Mouse (Mus musculus) heart, embryonic 10.5 days (tissue): ENCODE results near the gene Galr3. TPM values are rescaled to one million over a fixed set of nuclear protein-coding genes. Genes with fewer than 3 reads are reported as not detected.
A peak's percentile ranks its signal among the peaks of the same experiment; 100 is the strongest.

Experiments
- DNase-seq: peaks from one replicate; pipeline ENCODE4 v3.0.0-alpha.2; 2017; ENCODE audit warnings: low spot score
- H3K27ac ChIP-seq: fragments of 300-500 bp; sonication (generic); 2 replicates; pipeline ENCODE4 v1.5.1; 2016; ENCODE audit warnings: mild to moderate bottlenecking
- H3K27me3 ChIP-seq: fragments of 300-500 bp; sonication (generic); 2 replicates; pipeline ENCODE4 v1.6.1; 2016; ENCODE audit warnings: mild to moderate bottlenecking; ENCODE audit not compliant: poor library complexity, insufficient read depth, severe bottlenecking
- H3K36me3 ChIP-seq: fragments of 300-500 bp; sonication (generic); 2 replicates; pipeline ENCODE4 v1.6.1; 2016; ENCODE audit warnings: mild to moderate bottlenecking, moderate library complexity
- H3K4me1 ChIP-seq: fragments of 300-500 bp; sonication (generic); 2 replicates; pipeline ENCODE4 v1.6.1; 2016; ENCODE audit warnings: mild to moderate bottlenecking
- H3K4me3 ChIP-seq: fragments of 300-500 bp; sonication (generic); 2 replicates; pipeline ENCODE4 v1.5.1; 2016; ENCODE audit warnings: mild to moderate bottlenecking, moderate library complexity
- H3K9me3 ChIP-seq: fragments of 300-500 bp; sonication (generic); 2 replicates; pipeline ENCODE4 v1.6.1; 2016; ENCODE audit warnings: mild to moderate bottlenecking, moderate library complexity
- WGBS: fragments of 180-500 bp; shearing (Covaris S2); methylation state at CpG from one replicate; pipeline ENCODE4 v1.1.7; 2016; 5-methylcytosine and 5-hydroxymethylcytosine counted together
- polyA plus RNA-seq: library from polyadenylated mRNA; unstranded; fragments of >200 nt; fragmentation: Nextera tagmentation; extraction: Ambion mirVana; gene quantifications from 2 replicates; pipeline ENCODE4 v1.2.1, GENCODE M21; 2016

Gene Galr3
- polyA plus RNA-seq, 1 experiment from 2014 or later: 0.26 TPM

GRCm38 (mm10) chr15:79050160-79050845, 8.6 kb downstream of the Galr3 start:
- H3K9me3 ChIP-seq: no peaks in the 10 kb centered on the region
- peaks cover 18% of the 10 kb centered on the region; the same call in 1 of the 2 replicates for H3K27me3 ChIP-seq
- 0 out of 2 replicates have a peak overlapping the region, but pooled peaks have one; percentile 8 for H3K27ac ChIP-seq
- 54% methylated on average over 9 of the region's 9 CpGs for WGBS
- no peak for DNase-seq
- H3K36me3 ChIP-seq: peaks cover 32% of the 10 kb centered on the region
- H3K4me1 ChIP-seq: peaks cover 24% of the 10 kb centered on the region
- no peak overlapping the region for H3K4me3 ChIP-seq

- peaks cover 38% of the 10 kb centered on the region for H3K36me3 ChIP-seq
- WGBS: 75% methylated on average over 2 of the region's 2 CpGs
- H3K4me1 ChIP-seq: peaks cover 24% of the 10 kb centered on the region
- no peak overlapping the region for H3K27ac ChIP-seq
- no peak for DNase-seq
- H3K27me3 ChIP-seq: peaks cover 13% of the 10 kb centered on the region; the same call in 1 of the 2 replicates
- no peaks in the 10 kb centered on the region for H3K9me3 ChIP-seq
- H3K4me3 ChIP-seq: no peak overlapping the region
These were observed 9.3 kb downstream of the Galr3 start for GRCm38 (mm10) chr15:79050964-79051363.

- Histone ChIP-seq H3K4me3 (no peak overlapping the region), H3K27ac (no peak overlapping the region), H3K4me1 (peaks cover 24% of the 10 kb centered on the region), H3K27me3 (peaks cover 13% of the 10 kb centered on the region; the same call in 1 of the 2 replicates), H3K36me3 (peaks cover 46% of the 10 kb centered on the region), H3K9me3 (no peaks in the 10 kb centered on the region)
- no peak for DNase-seq
- 71% methylated on average over 13 of the region's 13 CpGs for WGBS
These were observed 10.0 kb downstream of the Galr3 start for GRCm38 (mm10) chr15:79051461-79052360.

GRCm38 (mm10) chr15:79052366-79052765, 10.7 kb downstream of the Galr3 start:
- peaks cover 52% of the 10 kb centered on the region for H3K36me3 ChIP-seq
- 90% methylated on average over 2 of the region's 2 CpGs for WGBS

GRCm38 (mm10) chr15:79056601-79057000, 14.9 kb downstream of the Galr3 start:
- 88% methylated on average over 7 of the region's 7 CpGs for WGBS
- Histone ChIP-seq H3K27me3 (no peaks in the 10 kb centered on the region), H3K27ac (no peak overlapping the region), H3K36me3 (peaks cover 89% of the 10 kb centered on the region), H3K4me1 (peaks cover 28% of the 10 kb centered on the region), H3K4me3 (no peak overlapping the region), H3K9me3 (no peaks in the 10 kb centered on the region)
- DNase-seq: no peak

More at GRCm38 (mm10) chr15:79052366-79052765, 10.7 kb downstream of the Galr3 start:
- H3K4me3 ChIP-seq: no peak overlapping the region
- H3K27me3 ChIP-seq: peaks cover 6% of the 10 kb centered on the region; the same call in 1 of the 2 replicates
- no peaks in the 10 kb centered on the region for H3K9me3 ChIP-seq
- H3K27ac ChIP-seq: no peak overlapping the region
- DNase-seq: no peak
- peaks cover 24% of the 10 kb centered on the region for H3K4me1 ChIP-seq

GRCm38 (mm10) chr15:79057850-79058249, 16.2 kb downstream of the Galr3 start:
- peaks cover 82% of the 10 kb centered on the region for H3K36me3 ChIP-seq
- WGBS: 66% methylated on average over 6 of the region's 6 CpGs

GRCm38 (mm10) chr15:79060887-79061565, 19.3 kb downstream of the Galr3 start:
- Histone ChIP-seq H3K9me3 (no peaks in the 10 kb centered on the region), H3K27ac (no peak overlapping the region), H3K4me3 (0 out of 2 replicates have a peak overlapping the region, but pooled peaks have one; percentile 95), H3K27me3 (no peaks in the 10 kb centered on the region), H3K4me1 (peaks cover 41% of the 10 kb centered on the region), H3K36me3 (peaks cover 50% of the 10 kb centered on the region)
- DNase-seq: no peak
- 79% methylated on average over 14 of the region's 14 CpGs for WGBS

More at GRCm38 (mm10) chr15:79057850-79058249, 16.2 kb downstream of the Galr3 start:
- Histone ChIP-seq H3K4me3 (no peak overlapping the region), H3K27ac (no peak overlapping the region), H3K27me3 (no peaks in the 10 kb centered on the region), H3K4me1 (peaks cover 30% of the 10 kb centered on the region; the same call in 1 of the 2 replicates), H3K9me3 (no peaks in the 10 kb centered on the region)
- no peak for DNase-seq

GRCm38 (mm10) chr15:79062376-79063159, 20.9 kb downstream of the Galr3 start, which contains the start of gene Ankrd54:
Ankrd54 (minus strand) TSS chr15:79062893.
- Histone ChIP-seq H3K4me3 (peak within 1 kb of the TSS; percentile 95), H3K27me3 (no peaks in the 10 kb centered on the region), H3K27ac (peak within 1 kb of the TSS; percentile 92), H3K4me1 (peaks cover 54% of the 10 kb centered on the region), H3K36me3 (peaks cover 35% of the 10 kb centered on the region), H3K9me3 (no peaks in the 10 kb centered on the region)
- WGBS: under 1% methylated on average over 80 of the region's 80 CpGs
- peak; percentile 100 for DNase-seq

- Histone ChIP-seq H3K4me1 (peaks cover 58% of the 10 kb centered on the region), H3K27me3 (no peaks in the 10 kb centered on the region)
- WGBS: 9% methylated on average over 14 of the region's 14 CpGs
These were observed 21.6 kb downstream of the Galr3 start for GRCm38 (mm10) chr15:79063160-79063740.

GRCm38 (mm10) chr15:79065086-79065770, 23.5 kb downstream of the Galr3 start:
- no peak for DNase-seq
- Histone ChIP-seq H3K27me3 (no peaks in the 10 kb centered on the region), H3K9me3 (no peaks in the 10 kb centered on the region), H3K4me3 (no peak overlapping the region), H3K36me3 (peaks cover 8% of the 10 kb centered on the region), H3K4me1 (peaks cover 60% of the 10 kb centered on the region), H3K27ac (no peak overlapping the region)
- 50% methylated on average over 8 of the region's 8 CpGs for WGBS

More at GRCm38 (mm10) chr15:79063160-79063740, 21.6 kb downstream of the Galr3 start:
- H3K9me3 ChIP-seq: no peaks in the 10 kb centered on the region
- H3K4me3 ChIP-seq: peak overlapping the region; percentile 95
- DNase-seq: no peak
- H3K27ac ChIP-seq: peak overlapping the region; percentile 83
- peaks cover 28% of the 10 kb centered on the region for H3K36me3 ChIP-seq

- Histone ChIP-seq H3K27ac (peak overlapping the region; percentile 56; the same call in 1 of the 2 replicates), H3K9me3 (no peaks in the 10 kb centered on the region), H3K4me3 (no peak overlapping the region), H3K36me3 (no peaks in the 10 kb centered on the region), H3K4me1 (peaks cover 54% of the 10 kb centered on the region), H3K27me3 (no peaks in the 10 kb centered on the region; the same call in 1 of the 2 replicates)
- no peak for DNase-seq
- WGBS: 58% methylated on average over 2 of the region's 2 CpGs
These were observed 24.6 kb downstream of the Galr3 start for GRCm38 (mm10) chr15:79066276-79066675.
